Mouse (Mus musculus) limb, embryonic 13.5 days (tissue): ENCODE data around the gene Tsc1. TPM values are rescaled to one million over a fixed set of nuclear protein-coding genes. Genes with fewer than 3 reads are reported as not detected.

Source experiments
- ATAC-seq: fragments of 200-750 bp; cut with Nextera tagmentation; 2 replicates; pipeline ENCODE4 v1.8.0; 2017; ENCODE audit warnings: low read depth, moderate number of reproducible peaks, moderate TSS enrichment; ENCODE audit not compliant: low FRiP score
- H3K27ac ChIP-seq: fragments of 300-500 bp; sonication (generic); 2 replicates; pipeline ENCODE4 v1.5.1; 2015; ENCODE audit warnings: inconsistent platforms, mild to moderate bottlenecking, moderate library complexity
- H3K27me3 ChIP-seq: fragments of 300-500 bp; sonication (generic); 2 replicates; pipeline ENCODE4 v1.6.1; 2015; ENCODE audit warnings: mild to moderate bottlenecking, inconsistent platforms
- H3K36me3 ChIP-seq: fragments of 300-500 bp; sonication (generic); 2 replicates; pipeline ENCODE4 v1.6.1; 2015; ENCODE audit warnings: inconsistent platforms, mild to moderate bottlenecking, moderate library complexity
- H3K4me1 ChIP-seq: fragments of 300-500 bp; sonication (generic); 2 replicates; pipeline ENCODE4 v1.6.1; 2015; ENCODE audit warnings: inconsistent platforms
- H3K4me2 ChIP-seq: fragments of 300-500 bp; sonication (generic); replicated peaks from 2 replicates; pipeline ENCODE4 v1.6.1; 2015; ENCODE audit warnings: inconsistent platforms, mild to moderate bottlenecking, moderate library complexity
- H3K4me3 ChIP-seq: fragments of 300-500 bp; sonication (generic); 2 replicates; pipeline ENCODE4 v1.5.1; 2015; ENCODE audit warnings: moderate library complexity, mild to moderate bottlenecking, inconsistent platforms
- H3K9ac ChIP-seq: fragments of 300-500 bp; sonication (generic); 2 replicates; pipeline ENCODE4 v1.6.1; 2015; ENCODE audit warnings: mild to moderate bottlenecking, inconsistent platforms
- H3K9me3 ChIP-seq: fragments of 300-500 bp; sonication (generic); 2 replicates; pipeline ENCODE4 v1.6.1; 2016; ENCODE audit warnings: inconsistent platforms
- WGBS: fragments of 180-500 bp; shearing (Covaris S2); methylation state at CpG from one replicate; pipeline ENCODE4 v1.1.7; 2015; 5-methylcytosine and 5-hydroxymethylcytosine counted together
- polyA plus RNA-seq: library from polyadenylated mRNA; unstranded; fragments of >200 nt; fragmentation: Nextera tagmentation; extraction: Ambion mirVana; gene quantifications from 2 replicates; pipeline ENCODE4 v1.2.1, GENCODE M21; 2015

Gene Tsc1
- polyA plus RNA-seq, 1 experiment from 2014 or later, result 23.2 TPM

DNA sequence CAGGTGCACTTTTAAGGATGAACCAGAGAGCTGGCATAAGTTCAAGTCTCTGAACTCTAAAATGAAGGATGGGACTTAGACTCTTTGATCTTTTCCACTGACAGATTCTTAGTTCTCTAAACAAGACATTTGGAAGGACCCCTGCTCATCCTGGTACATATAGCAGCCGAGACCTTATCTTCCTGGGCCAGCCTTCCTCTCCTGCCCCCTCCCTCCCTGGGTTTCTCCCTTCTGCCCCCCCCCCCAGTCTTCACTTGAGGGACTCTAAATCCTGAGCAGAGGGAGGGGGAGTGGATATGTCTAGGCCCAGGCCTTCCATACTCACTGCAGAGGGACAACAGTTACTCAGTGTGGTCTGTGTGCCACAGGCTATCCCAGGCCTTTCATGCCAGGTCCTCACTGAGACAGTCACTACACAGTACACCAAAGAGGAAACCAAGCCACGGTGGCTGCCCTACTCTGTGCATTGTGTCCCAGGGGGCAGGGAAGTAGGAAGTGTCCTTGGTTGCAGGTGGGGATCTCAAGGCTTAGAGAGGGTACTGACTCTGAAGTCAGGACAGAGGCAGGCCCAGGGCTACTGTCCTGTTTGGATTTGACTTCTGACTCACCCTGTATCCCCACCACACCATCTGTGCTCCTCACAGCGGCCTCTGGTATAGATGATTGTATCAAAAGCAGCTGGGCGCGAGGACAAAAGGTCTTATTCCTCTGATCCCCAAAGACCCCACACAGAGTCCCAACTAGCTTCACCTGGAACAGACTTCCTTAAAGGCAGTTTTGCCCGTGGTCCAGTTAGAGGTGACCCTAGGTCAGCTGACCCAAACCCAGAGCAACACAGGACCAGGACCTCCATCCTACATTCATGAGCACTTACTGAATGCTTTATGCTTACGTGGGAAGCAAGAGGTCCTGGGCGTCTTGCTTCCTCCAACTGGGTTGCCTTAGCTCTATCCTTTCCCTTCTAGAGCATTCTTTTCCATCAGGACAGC lies 23.2 kb upstream of the Tsc1 start:
- Histone ChIP-seq H3K4me2 (no peak overlapping the region), H3K9me3 (no peaks in the 10 kb centered on the region), H3K27me3 (peaks cover 36% of the 10 kb centered on the region), H3K4me3 (no peak overlapping the region), H3K4me1 (peaks cover 4% of the 10 kb centered on the region; the same call in 1 of the 2 replicates), H3K9ac (no peak overlapping the region), H3K27ac (no peak overlapping the region), H3K36me3 (no peaks in the 10 kb centered on the region)
- ATAC-seq, result no peak; the same call in 1 of the 2 replicates
- 74% methylated on average over 8 of the region's 8 CpGs for WGBS

GRCm38 (mm10) chr2:28618777-28619336 lies 22.2 kb upstream of the Tsc1 start:
- no peak overlapping the region for H3K27ac ChIP-seq
- ATAC-seq, result no peak

DNA sequence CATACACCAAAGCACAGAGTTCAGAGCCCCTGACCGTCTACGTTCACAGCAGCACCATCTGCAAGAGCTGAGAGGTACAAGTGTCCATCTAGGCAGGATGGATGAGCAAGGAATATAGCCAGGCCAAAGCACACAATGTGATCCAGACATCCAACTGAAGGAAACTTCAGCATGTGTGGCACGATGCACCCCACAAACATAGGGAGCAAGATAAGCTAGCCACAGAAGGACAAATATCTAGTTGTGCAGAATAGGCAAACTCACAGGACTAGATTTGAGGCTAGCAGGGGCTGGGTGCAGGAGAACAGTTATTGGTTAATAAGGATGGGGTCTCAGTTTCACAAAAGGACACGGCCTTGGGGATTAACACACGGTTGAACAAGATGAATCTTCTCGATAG lies 21.7 kb upstream of the Tsc1 start:
- ATAC-seq, result no peak
- Histone ChIP-seq H3K9ac (no peak overlapping the region), H3K4me3 (no peak overlapping the region), H3K27ac (no peak overlapping the region), H3K27me3 (peaks cover 36% of the 10 kb centered on the region), H3K36me3 (no peaks in the 10 kb centered on the region), H3K4me1 (peaks cover 4% of the 10 kb centered on the region; the same call in 1 of the 2 replicates), H3K9me3 (no peaks in the 10 kb centered on the region), H3K4me2 (no peak overlapping the region)
- 85% methylated on average over 6 of the region's 6 CpGs for WGBS

More at GRCm38 (mm10) chr2:28618777-28619336, 22.2 kb upstream of the Tsc1 start:
- Histone ChIP-seq H3K4me2 (no peak overlapping the region), H3K36me3 (no peaks in the 10 kb centered on the region), H3K9ac (no peak overlapping the region), H3K27me3 (peaks cover 36% of the 10 kb centered on the region), H3K4me1 (peaks cover 4% of the 10 kb centered on the region; the same call in 1 of the 2 replicates), H3K9me3 (no peaks in the 10 kb centered on the region), H3K4me3 (no peak overlapping the region)
- 76% methylated on average over 6 of the region's 6 CpGs for WGBS

GRCm38 (mm10) chr2:28620522-28620921 lies 20.5 kb upstream of the Tsc1 start:
- no peak overlapping the region for H3K4me3 ChIP-seq
- H3K4me2 ChIP-seq, result no peak overlapping the region
- no peak overlapping the region for H3K27ac ChIP-seq
- H3K9me3 ChIP-seq, result no peaks in the 10 kb centered on the region
- no peaks in the 10 kb centered on the region for H3K36me3 ChIP-seq
- no peak for ATAC-seq
- H3K9ac ChIP-seq, result no peak overlapping the region
- peaks cover 33% of the 10 kb centered on the region for H3K27me3 ChIP-seq
- WGBS, result 69% methylated on average over 10 of the region's 10 CpGs
- H3K4me1 ChIP-seq, result peaks cover 4% of the 10 kb centered on the region; the same call in 1 of the 2 replicates

GRCm38 (mm10) chr2:28621111-28621510 lies 19.9 kb upstream of the Tsc1 start:
- Histone ChIP-seq H3K36me3 (no peaks in the 10 kb centered on the region), H3K9me3 (no peaks in the 10 kb centered on the region), H3K4me2 (no peak overlapping the region), H3K27ac (no peak overlapping the region), H3K4me1 (peaks cover 4% of the 10 kb centered on the region; the same call in 1 of the 2 replicates), H3K9ac (no peak overlapping the region), H3K4me3 (no peak overlapping the region), H3K27me3 (peaks cover 31% of the 10 kb centered on the region)
- ATAC-seq, result no peak
- WGBS, result 17% methylated on average over 2 of the region's 2 CpGs

- no peak within 1 kb of the TSS for H3K9ac ChIP-seq
- peak within 1 kb of the TSS; percentile 44 for H3K4me2 ChIP-seq
- H3K27ac ChIP-seq, result no peak within 1 kb of the TSS
- H3K27me3 ChIP-seq, result peaks cover 33% of the 10 kb centered on the region
- no peak for ATAC-seq
- WGBS, result 10% methylated on average over 16 of the region's 16 CpGs
- no peaks in the 10 kb centered on the region for H3K36me3 ChIP-seq
- H3K9me3 ChIP-seq, result no peaks in the 10 kb centered on the region
- H3K4me3 ChIP-seq, result peak within 1 kb of the TSS; percentile 10; the same call in 1 of the 2 replicates
- peaks cover 4% of the 10 kb centered on the region; the same call in 1 of the 2 replicates for H3K4me1 ChIP-seq
These were observed 19.3 kb upstream of the Tsc1 start, which contains the start of gene Gfi1b for GRCm38 (mm10) chr2:28621664-28622171. TSS of gene Gfi1b (minus strand) at chr2:28621982.

GRCm38 (mm10) chr2:28622521-28623124 lies 18.4 kb upstream of the Tsc1 start:
- Histone ChIP-seq H3K27me3 (peaks cover 34% of the 10 kb centered on the region), H3K36me3 (no peaks in the 10 kb centered on the region), H3K27ac (no peak overlapping the region), H3K4me1 (peaks cover 4% of the 10 kb centered on the region; the same call in 1 of the 2 replicates), H3K9me3 (no peaks in the 10 kb centered on the region), H3K4me3 (no peak overlapping the region), H3K9ac (no peak overlapping the region), H3K4me2 (no peak overlapping the region)
- 20% methylated on average over 10 of the region's 10 CpGs for WGBS
- ATAC-seq, result no peak

GRCm38 (mm10) chr2:28624870-28625269 lies 16.2 kb upstream of the Tsc1 start:
- Histone ChIP-seq H3K9ac (no peak overlapping the region), H3K4me2 (no peak overlapping the region), H3K36me3 (no peaks in the 10 kb centered on the region), H3K27ac (no peak overlapping the region), H3K27me3 (peaks cover 31% of the 10 kb centered on the region), H3K4me3 (no peak overlapping the region), H3K4me1 (peaks cover 19% of the 10 kb centered on the region), H3K9me3 (no peaks in the 10 kb centered on the region)
- WGBS, result 88% methylated on average over 3 of the region's 3 CpGs
- ATAC-seq, result no peak

DNA sequence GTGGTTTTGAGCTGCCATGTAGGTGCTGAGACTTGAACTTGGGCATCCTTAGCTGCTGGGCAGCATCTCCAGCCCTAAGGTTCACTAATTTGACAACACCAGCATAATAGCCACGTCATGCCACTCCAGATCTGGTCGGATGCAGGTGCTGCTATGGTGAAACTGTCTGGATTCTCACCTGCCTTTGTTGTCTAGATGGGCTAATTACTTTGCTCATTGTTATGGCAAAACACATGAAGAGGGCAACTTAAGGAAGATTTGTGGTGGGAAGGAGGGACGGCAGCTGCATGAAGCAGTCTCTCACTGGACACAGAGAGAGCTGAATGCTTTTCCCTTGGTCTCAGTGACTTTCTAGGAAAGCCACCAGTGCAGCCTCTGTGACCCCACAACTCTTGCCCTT lies 15.0 kb upstream of the Tsc1 start:
- Histone ChIP-seq H3K4me2 (no peak overlapping the region), H3K9ac (no peak overlapping the region), H3K4me3 (no peak overlapping the region), H3K27ac (no peak overlapping the region), H3K4me1 (peaks cover 23% of the 10 kb centered on the region), H3K9me3 (no peaks in the 10 kb centered on the region), H3K36me3 (no peaks in the 10 kb centered on the region), H3K27me3 (peaks cover 20% of the 10 kb centered on the region)
- WGBS, result 75% methylated on average over 3 of the region's 3 CpGs
- no peak for ATAC-seq

- no peak for ATAC-seq
- WGBS, result 73% methylated on average over 2 of the region's 2 CpGs
- no peaks in the 10 kb centered on the region for H3K9me3 ChIP-seq
These were observed 13.0 kb upstream of the Tsc1 start for GRCm38 (mm10) chr2:28628053-28628452.

GRCm38 (mm10) chr2:28629911-28630381 lies 11.1 kb upstream of the Tsc1 start:
- H3K4me3 ChIP-seq, result no peak overlapping the region
- H3K9me3 ChIP-seq, result no peaks in the 10 kb centered on the region
- WGBS, result 16% methylated on average over 4 of the region's 4 CpGs
- H3K27ac ChIP-seq, result no peak overlapping the region; the same call in 1 of the 2 replicates
- peak overlapping the region; percentile 22 for H3K4me2 ChIP-seq
- 0 out of 2 replicates have a peak, but pooled peaks cover 3% of the 10 kb centered on the region for H3K27me3 ChIP-seq
- H3K9ac ChIP-seq, result no peak overlapping the region
- peaks cover 19% of the 10 kb centered on the region for H3K4me1 ChIP-seq
- ATAC-seq, result peak; percentile 57; the same call in 1 of the 2 replicates
- no peaks in the 10 kb centered on the region for H3K36me3 ChIP-seq

More at GRCm38 (mm10) chr2:28628053-28628452, 13.0 kb upstream of the Tsc1 start:
- Histone ChIP-seq H3K36me3 (no peaks in the 10 kb centered on the region), H3K27ac (no peak overlapping the region), H3K9ac (no peak overlapping the region), H3K4me3 (no peak overlapping the region), H3K4me2 (no peak overlapping the region), H3K4me1 (peaks cover 19% of the 10 kb centered on the region), H3K27me3 (peaks cover 3% of the 10 kb centered on the region; the same call in 1 of the 2 replicates)
